Mouse (Mus musculus) forelimb bud, embryonic 11.5 days (tissue): ENCODE measurements around the gene Serpina3g.
"Not testable (repeated sequence)": the region's sequence is repeated elsewhere in the genome, so short reads cannot be mapped to it uniquely, and the experiment has no call there.

ENCODE experiments used
- DNase-seq: peaks from one replicate; pipeline ENCODE4 v3.0.0-alpha.2; 2012; ENCODE audit warnings: low read depth, low spot score

The Serpina3g gene

GRCm38 (mm10) chr12:104235915-104236314, at the start of gene Serpina3g:
TSS of gene Serpina3g (plus strand) at chr12:104236245.
- no peak for DNase-seq

- DNase-seq: no peak
Observed at GRCm38 (mm10) chr12:104189246-104189645, 46.8 kb upstream of the Serpina3g start.

GRCm38 (mm10) chr12:104190852-104191251, 45.2 kb upstream of the Serpina3g start:
- DNase-seq: no peak

GRCm38 (mm10) chr12:104209149-104209548, 26.9 kb upstream of the Serpina3g start:
- DNase-seq: no peak

GRCm38 (mm10) chr12:104209802-104210201, 26.2 kb upstream of the Serpina3g start:
- no peak for DNase-seq

GRCm38 (mm10) chr12:104213689-104214444, 22.2 kb upstream of the Serpina3g start:
- no peak for DNase-seq

GRCm38 (mm10) chr12:104214445-104214753, 21.6 kb upstream of the Serpina3g start, which contains the start of gene Serpina3f:
TSS of gene Serpina3f (plus strand) at chr12:104214544.
- no peak for DNase-seq

- no peak for DNase-seq
Observed at GRCm38 (mm10) chr12:104215249-104215648, 20.8 kb upstream of the Serpina3g start.

- DNase-seq: no peak
Observed at GRCm38 (mm10) chr12:104221616-104222015, 14.4 kb upstream of the Serpina3g start.

GRCm38 (mm10) chr12:104223690-104224089, 12.4 kb upstream of the Serpina3g start:
- DNase-seq: no peak

GRCm38 (mm10) chr12:104224598-104225300, 11.3 kb upstream of the Serpina3g start:
- no peak for DNase-seq

- DNase-seq: no peak
Observed at GRCm38 (mm10) chr12:104230762-104231161, 5.3 kb upstream of the Serpina3g start.

- DNase-seq: not testable (repeated sequence)
Observed at GRCm38 (mm10) chr12:104238048-104238447, 2.0 kb downstream of the Serpina3g start.

GRCm38 (mm10) chr12:104243307-104243706, 7.3 kb downstream of the Serpina3g start:
- no peak for DNase-seq

- DNase-seq: no peak
Observed at GRCm38 (mm10) chr12:104245092-104245491, 9.0 kb downstream of the Serpina3g start.

- DNase-seq: no peak
Observed at GRCm38 (mm10) chr12:104245595-104245994, 9.6 kb downstream of the Serpina3g start.

GRCm38 (mm10) chr12:104247553-104248002, 11.5 kb downstream of the Serpina3g start:
- DNase-seq: no peak

- no peak for DNase-seq
Observed at GRCm38 (mm10) chr12:104248231-104248630, 12.2 kb downstream of the Serpina3g start.

GRCm38 (mm10) chr12:104261041-104261440, 25.0 kb downstream of the Serpina3g start:
- no peak for DNase-seq

GRCm38 (mm10) chr12:104262863-104263262, 26.8 kb downstream of the Serpina3g start, which contains the start of gene Serpina3i:
TSS of gene Serpina3i (plus strand) at chr12:104263122.
- peak; percentile 11 for DNase-seq

- no peak for DNase-seq
Observed at GRCm38 (mm10) chr12:104266374-104266773, 30.3 kb downstream of the Serpina3g start.

- no peak for DNase-seq
Observed at GRCm38 (mm10) chr12:104278216-104279055, 42.4 kb downstream of the Serpina3g start.
